Mouse (Mus musculus) retina, adult 2 months (tissue): Measurements from ENCODE around the gene Olfr628.
"Not testable (repeated sequence)": the region's sequence is repeated elsewhere in the genome, so short reads cannot be mapped to it uniquely, and the experiment has no call there.

ENCODE experiments used
- DNase-seq: peaks from one replicate; pipeline ENCODE4 v3.0.0-alpha.2; 2012; ENCODE audit warnings: low read depth, low spot score

Olfr628 gene

GRCm38 (mm10) chr7:103730074-103730473, at the start of gene Olfr628:
Gene Olfr628, plus strand, starts transcription at chr7:103730374.
- no peak for DNase-seq

GRCm38 (mm10) chr7:103682420-103682819, 47.8 kb upstream of the Olfr628 start, which contains the start of gene Olfr625-ps1:
Gene Olfr625-ps1, plus strand, starts transcription at chr7:103682720.
- DNase-seq, result no peak

GRCm38 (mm10) chr7:103699469-103699868, 30.7 kb upstream of the Olfr628 start:
- DNase-seq, result no peak

- DNase-seq, result no peak
Observed at GRCm38 (mm10) chr7:103712024-103712423, 18.1 kb upstream of the Olfr628 start.

DNA sequence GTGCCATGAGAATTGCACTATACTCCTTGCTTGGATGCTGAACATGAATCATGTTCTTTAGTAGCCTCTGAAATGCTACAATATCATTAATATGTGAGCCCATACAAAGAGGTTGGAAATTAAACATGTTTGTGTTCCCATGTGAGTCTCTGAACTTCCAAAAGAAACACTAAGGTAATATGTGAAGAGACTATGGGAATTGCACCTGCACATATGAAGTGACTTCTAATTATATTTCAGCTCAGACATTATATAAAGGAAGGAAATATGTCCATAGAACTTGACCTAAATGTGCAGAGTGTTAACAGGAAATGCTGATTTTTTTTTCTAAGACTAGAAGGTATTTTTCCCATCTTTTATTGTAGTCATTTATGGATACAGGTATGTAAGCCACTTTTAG, 15.8 kb upstream of the Olfr628 start, which contains the start of gene Olfr243:
Gene Olfr243 (plus strand): TSS at position 301 of the 400 bp plus-strand sequence.
- no peak for DNase-seq

DNA sequence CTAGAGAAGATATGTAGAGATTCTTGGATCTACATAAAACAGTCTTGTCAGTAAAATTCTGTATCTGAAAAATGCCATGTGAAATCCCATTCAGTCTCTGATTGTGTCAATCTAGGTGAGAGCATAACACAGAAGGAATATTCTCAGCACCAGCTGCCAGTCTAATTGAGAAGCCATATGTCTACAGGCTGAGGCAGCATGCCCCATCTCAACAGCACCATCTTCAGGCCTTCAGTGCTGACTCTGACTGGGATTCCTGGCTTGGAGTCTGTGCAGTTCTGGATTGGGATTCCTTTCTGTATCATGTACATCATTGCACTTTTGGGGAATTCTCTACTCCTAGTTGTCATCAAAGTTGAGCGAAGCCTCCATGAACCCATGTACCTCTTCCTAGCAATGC, 13.8 kb upstream of the Olfr628 start:
- not testable (repeated sequence) for DNase-seq

- DNase-seq, result no peak
Observed at GRCm38 (mm10) chr7:103744843-103745242, 14.7 kb downstream of the Olfr628 start, which contains the start of gene Olfr629. Gene Olfr629, minus strand, starts transcription at chr7:103744943.

DNA sequence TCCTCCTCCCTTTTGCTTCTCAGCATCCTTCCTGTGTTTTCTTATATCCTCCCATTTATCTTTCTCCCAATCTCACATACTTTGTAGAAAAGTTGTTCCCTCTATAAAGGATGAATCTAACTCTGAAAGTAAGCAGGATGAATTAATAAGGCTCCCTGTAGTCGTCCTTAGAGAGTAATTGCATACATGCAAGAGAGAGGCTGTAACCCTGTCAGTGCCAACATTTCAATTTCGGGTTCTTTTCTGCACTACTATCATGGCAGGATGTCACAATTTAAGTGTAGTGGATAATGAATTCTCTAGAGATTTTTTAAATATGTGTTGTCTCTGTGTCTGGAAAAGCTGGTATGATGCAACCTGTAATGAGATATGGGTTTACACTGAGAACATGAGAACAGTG, 27.1 kb downstream of the Olfr628 start, which contains the start of gene Olfr630:
Gene Olfr630 (minus strand): TSS at position 101 of the 400 bp plus-strand sequence.
- no peak for DNase-seq

DNA sequence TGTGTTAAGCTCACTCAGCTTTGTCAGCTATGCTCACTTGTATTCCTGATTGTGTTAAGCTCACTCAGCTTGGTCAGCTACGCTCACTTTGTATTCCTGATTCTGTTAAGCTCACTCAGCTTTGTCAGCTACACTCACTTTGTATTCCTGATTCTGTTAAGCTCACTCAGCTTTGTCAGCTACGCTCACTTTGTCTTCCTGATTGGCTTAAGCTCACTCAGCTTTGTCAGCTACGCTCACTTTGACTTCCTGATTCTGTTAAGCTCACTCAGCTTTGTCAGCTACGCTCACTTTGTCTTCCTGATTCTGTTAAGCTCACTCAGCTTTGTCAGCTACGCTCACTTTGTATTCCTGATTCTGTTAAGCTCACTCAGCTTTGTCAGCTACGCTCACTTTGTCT, 32.0 kb downstream of the Olfr628 start:
- not testable (repeated sequence) for DNase-seq

- not testable (repeated sequence) for DNase-seq
Observed at GRCm38 (mm10) chr7:103767687-103768086, 37.5 kb downstream of the Olfr628 start.

DNA sequence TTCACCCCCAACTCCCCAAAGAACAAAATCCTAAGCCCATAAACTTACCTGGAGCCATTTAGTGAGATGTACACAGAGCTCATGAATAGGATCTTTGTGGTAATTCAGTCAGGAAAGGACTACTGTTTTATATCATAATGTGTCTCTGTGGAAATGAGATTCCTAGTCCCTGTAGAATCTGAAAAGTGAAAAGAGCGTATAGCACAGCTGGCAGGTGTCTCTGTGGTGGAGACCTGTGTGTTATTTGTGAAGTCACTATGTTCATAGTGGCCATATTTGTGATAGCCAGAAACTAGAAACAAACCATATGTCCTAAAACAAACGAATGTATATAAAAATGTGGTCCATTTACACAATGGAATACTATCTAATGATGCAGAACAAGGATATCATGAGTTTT, 41.3 kb downstream of the Olfr628 start, which contains the start of gene Olfr69:
Gene Olfr69 (minus strand): TSS at position 101 of the 400 bp plus-strand sequence.
- DNase-seq, result no peak

DNA sequence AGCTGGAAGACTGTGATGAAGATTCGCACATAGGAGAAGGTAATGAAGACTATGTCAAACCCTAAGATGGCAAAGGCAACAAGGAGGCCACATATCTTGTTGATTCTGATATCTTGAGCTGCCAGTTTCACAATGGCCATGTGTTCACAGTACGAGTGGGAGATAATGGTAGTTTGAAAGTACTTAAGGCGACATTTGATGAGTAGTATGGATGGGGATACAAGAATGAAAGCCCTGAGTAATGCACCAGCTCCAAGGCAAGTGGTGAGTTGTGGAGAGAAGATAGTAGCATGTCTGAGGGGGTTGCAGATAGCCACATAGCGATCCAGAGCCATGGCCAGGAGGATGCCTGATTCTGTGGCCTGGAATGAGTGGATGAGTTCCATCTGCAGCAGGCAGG, 47.5 kb downstream of the Olfr628 start:
- not testable (repeated sequence) for DNase-seq

DNA sequence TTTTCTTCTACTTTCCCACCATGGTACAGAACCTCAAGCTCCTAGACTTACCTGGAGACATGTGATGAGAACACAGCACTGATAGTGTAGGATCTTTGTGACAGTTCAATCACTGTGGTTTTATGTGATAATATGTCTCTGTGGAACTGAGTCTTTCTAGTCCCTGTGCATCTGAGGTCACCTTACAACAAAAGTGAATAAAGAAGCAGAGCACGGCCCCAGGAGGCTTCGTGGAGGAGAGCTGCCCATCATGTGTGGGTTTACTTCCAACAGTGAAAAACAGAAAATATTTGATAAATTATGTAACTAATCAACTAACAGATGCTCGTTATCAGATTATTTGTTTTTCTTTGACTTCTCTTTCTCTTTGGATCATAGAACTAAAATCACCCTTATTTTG, 49.4 kb downstream of the Olfr628 start, which contains the start of gene Olfr68:
Gene Olfr68 (minus strand): TSS at position 101 of the 400 bp plus-strand sequence.
- DNase-seq, result no peak
